Mouse (Mus musculus) kidney, embryonic 16.5 days (tissue): Measurements from ENCODE around the gene Atg4c. TPM values are rescaled to one million over a fixed set of nuclear protein-coding genes. Genes with fewer than 3 reads are reported as not detected.

Experiments
- ATAC-seq: fragments of 200-750 bp; cut with Nextera tagmentation; 2 replicates; pipeline ENCODE4 v1.8.0; 2017; ENCODE audit warnings: moderate TSS enrichment; ENCODE audit not compliant: low FRiP score, low TSS enrichment
- H3K27ac ChIP-seq: fragments of 300-500 bp; sonication (generic); 2 replicates; pipeline ENCODE4 v1.5.1; 2014; ENCODE audit warnings: low read length
- H3K27me3 ChIP-seq: fragments of 300-500 bp; sonication (generic); 2 replicates; pipeline ENCODE4 v1.6.1; 2014; ENCODE audit warnings: low read length, control low read depth, mixed read lengths; ENCODE audit not compliant: insufficient read depth
- H3K36me3 ChIP-seq: fragments of 300-500 bp; sonication (generic); 2 replicates; pipeline ENCODE4 v1.6.1; 2014; ENCODE audit warnings: low read length, control low read depth, mixed read lengths; ENCODE audit not compliant: insufficient read depth
- H3K4me1 ChIP-seq: fragments of 300-500 bp; sonication (generic); 2 replicates; pipeline ENCODE4 v1.6.1; 2014; ENCODE audit warnings: low read length, control low read depth, mixed read lengths; ENCODE audit not compliant: insufficient read depth
- H3K4me2 ChIP-seq: fragments of 300-500 bp; sonication (generic); replicated peaks from 2 replicates; pipeline ENCODE4 v1.6.1; 2014; ENCODE audit warnings: low read depth, low read length
- H3K4me3 ChIP-seq: fragments of 300-500 bp; sonication (generic); 2 replicates; pipeline ENCODE4 v1.5.1; 2014; ENCODE audit warnings: mild to moderate bottlenecking, low read length
- H3K9ac ChIP-seq: fragments of 300-500 bp; sonication (generic); replicated peaks from 2 replicates; pipeline ENCODE4 v1.6.1; 2014; ENCODE audit warnings: low read length
- H3K9me3 ChIP-seq: fragments of 300-500 bp; sonication (generic); 2 replicates; pipeline ENCODE4 v1.6.1; 2016; ENCODE audit warnings: low read length, control low read depth
- WGBS: fragments of 180-500 bp; shearing (Covaris S2); extraction: QIAGEN DNeasy Blood & Tissue Kit; methylation state at CpG from one replicate; pipeline ENCODE4 v1.1.7; 2014; 5-methylcytosine and 5-hydroxymethylcytosine counted together
- polyA plus RNA-seq: library from polyadenylated mRNA; unstranded; fragments of >200 nt; fragmentation: Nextera tagmentation; extraction: Ambion mirVana; gene quantifications from 2 replicates; pipeline ENCODE4 v1.2.1, GENCODE M21; 2015

The Atg4c gene
- polyA plus RNA-seq, 1 experiment from 2014 or later, result 16.3 TPM

- H3K9me3 ChIP-seq, result no peaks in the 10 kb centered on the region
- ATAC-seq, result no peak; the same call in 1 of the 2 replicates
- H3K36me3 ChIP-seq, result no peaks in the 10 kb centered on the region
- no peak overlapping the region for H3K4me3 ChIP-seq
- no peaks in the 10 kb centered on the region for H3K4me1 ChIP-seq
- H3K27ac ChIP-seq, result no peak overlapping the region
- 39% methylated on average over 4 of the region's 4 CpGs for WGBS
- no peak overlapping the region for H3K9ac ChIP-seq
- no peaks in the 10 kb centered on the region for H3K27me3 ChIP-seq
- no peak overlapping the region for H3K4me2 ChIP-seq
These were observed 9.1 kb upstream of the Atg4c start for GRCm38 (mm10) chr4:99184678-99185077.

DNA sequence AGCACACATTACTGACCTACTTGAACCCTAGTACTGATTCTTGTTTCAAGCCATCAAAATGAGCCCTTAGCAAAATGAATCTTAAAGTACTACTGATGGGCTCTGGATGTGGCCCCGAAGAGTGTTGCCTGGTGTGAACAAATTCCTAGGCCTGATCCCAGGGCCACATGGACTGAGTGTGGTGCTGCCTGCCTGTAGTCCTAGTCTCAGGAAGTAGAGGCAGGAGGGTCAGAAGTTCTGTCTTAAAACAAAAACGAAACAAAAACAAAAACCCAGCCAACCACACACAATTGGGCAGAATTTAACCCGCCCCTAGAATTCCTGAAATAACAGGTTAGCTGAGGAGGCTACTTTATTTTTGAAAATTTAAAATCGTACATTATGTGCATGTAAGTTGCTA is 8.4 kb upstream of the Atg4c start:
- WGBS, result 73% methylated on average over 4 of the region's 4 CpGs
- no peak for ATAC-seq
- H3K4me2 ChIP-seq, result no peak overlapping the region
- H3K9me3 ChIP-seq, result no peaks in the 10 kb centered on the region
- H3K4me3 ChIP-seq, result no peak overlapping the region
- H3K4me1 ChIP-seq, result no peaks in the 10 kb centered on the region
- no peaks in the 10 kb centered on the region for H3K36me3 ChIP-seq
- no peak overlapping the region for H3K9ac ChIP-seq
- H3K27me3 ChIP-seq, result no peaks in the 10 kb centered on the region
- H3K27ac ChIP-seq, result no peak overlapping the region

- 89% methylated on average over 11 of the region's 11 CpGs for WGBS
- Histone ChIP-seq H3K27ac (no peak overlapping the region), H3K4me2 (no peak overlapping the region)
These were observed 7.2 kb upstream of the Atg4c start for GRCm38 (mm10) chr4:99186412-99187125.

DNA sequence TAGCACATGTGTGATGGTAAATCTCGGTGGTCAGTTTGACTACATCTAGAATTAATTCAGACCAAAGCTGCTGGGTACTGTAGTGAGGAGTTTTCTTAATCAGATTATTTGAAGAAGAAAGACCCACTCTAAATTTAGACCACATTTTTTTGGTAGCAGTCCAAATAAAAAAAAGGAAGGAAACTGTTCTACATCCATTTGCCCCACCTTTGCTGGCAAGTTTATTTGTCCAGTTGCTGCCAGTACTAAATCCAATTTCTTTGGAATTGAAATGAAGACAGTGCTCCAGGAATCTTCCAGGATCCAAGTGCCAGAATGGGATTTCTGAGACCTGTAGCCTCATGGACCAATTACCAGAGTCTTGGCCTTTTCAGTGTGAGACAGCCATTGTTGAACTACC is 1.1 kb upstream of the Atg4c start:
- H3K27ac ChIP-seq, result no peak overlapping the region
- no peaks in the 10 kb centered on the region for H3K9me3 ChIP-seq
- no peak overlapping the region for H3K4me2 ChIP-seq
- H3K9ac ChIP-seq, result no peak overlapping the region
- H3K4me1 ChIP-seq, result peaks cover 11% of the 10 kb centered on the region
- no peaks in the 10 kb centered on the region for H3K36me3 ChIP-seq
- no peaks in the 10 kb centered on the region for H3K27me3 ChIP-seq
- WGBS, result 86% methylated on average over 1 of the region's 1 CpGs
- no peak for ATAC-seq
- no peak overlapping the region for H3K4me3 ChIP-seq

More at GRCm38 (mm10) chr4:99186412-99187125, 7.2 kb upstream of the Atg4c start:
- no peak for ATAC-seq
- no peaks in the 10 kb centered on the region for H3K9me3 ChIP-seq
- no peaks in the 10 kb centered on the region for H3K36me3 ChIP-seq
- H3K27me3 ChIP-seq, result no peaks in the 10 kb centered on the region
- H3K4me3 ChIP-seq, result no peak overlapping the region
- H3K9ac ChIP-seq, result no peak overlapping the region
- no peaks in the 10 kb centered on the region for H3K4me1 ChIP-seq

GRCm38 (mm10) chr4:99193214-99193613 is 520 bp upstream of the Atg4c start:
- 50% methylated on average over 6 of the region's 6 CpGs for WGBS
- ATAC-seq, result no peak
- Histone ChIP-seq H3K4me3 (peak overlapping the region; percentile 77; the same call in 1 of the 2 replicates), H3K9ac (no peak overlapping the region), H3K36me3 (no peaks in the 10 kb centered on the region), H3K4me1 (peaks cover 11% of the 10 kb centered on the region), H3K4me2 (peak overlapping the region; percentile 72), H3K27ac (no peak overlapping the region), H3K9me3 (no peaks in the 10 kb centered on the region), H3K27me3 (no peaks in the 10 kb centered on the region)

GRCm38 (mm10) chr4:99194826-99195225 is 1.1 kb downstream of the Atg4c start:
- Histone ChIP-seq H3K9ac (peak overlapping the region; percentile 93), H3K27ac (no peak overlapping the region), H3K27me3 (no peaks in the 10 kb centered on the region), H3K4me1 (peaks cover 14% of the 10 kb centered on the region), H3K4me2 (peak overlapping the region; percentile 72), H3K9me3 (no peaks in the 10 kb centered on the region), H3K4me3 (peak overlapping the region; percentile 77), H3K36me3 (no peaks in the 10 kb centered on the region)
- 26% methylated on average over 5 of the region's 5 CpGs for WGBS
- ATAC-seq, result no peak

- no peak for ATAC-seq
- Histone ChIP-seq H3K9me3 (no peaks in the 10 kb centered on the region), H3K27ac (no peak overlapping the region), H3K9ac (no peak overlapping the region), H3K4me2 (no peak overlapping the region), H3K27me3 (no peaks in the 10 kb centered on the region), H3K4me1 (peaks cover 11% of the 10 kb centered on the region; the same call in 1 of the 2 replicates), H3K36me3 (no peaks in the 10 kb centered on the region), H3K4me3 (no peak overlapping the region)
These were observed 5.0 kb downstream of the Atg4c start for GRCm38 (mm10) chr4:99198721-99199120.

DNA sequence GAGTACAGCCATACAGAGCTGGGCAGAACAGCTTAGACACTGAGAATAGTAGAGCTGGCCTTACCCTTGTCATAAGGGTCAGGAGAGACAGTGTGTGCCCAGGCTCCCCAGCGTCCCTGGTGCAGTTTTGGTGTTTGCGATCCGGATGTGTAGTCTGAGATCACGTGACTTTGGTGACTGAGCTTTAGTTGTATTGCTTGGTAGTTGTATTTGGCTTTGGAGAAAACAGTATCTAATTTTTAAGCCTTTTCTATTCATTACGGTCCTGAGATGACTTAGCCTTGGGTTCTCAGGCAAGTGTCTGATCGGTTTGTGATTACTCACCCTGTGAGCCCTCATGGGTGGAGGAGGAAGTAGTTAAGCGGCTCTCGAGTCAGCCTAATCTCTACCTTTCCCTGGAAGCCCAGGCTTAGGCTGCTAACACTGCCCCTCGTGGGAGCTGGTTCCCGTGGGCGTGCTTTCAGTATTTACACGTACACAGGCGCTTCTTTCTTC is 6.1 kb downstream of the Atg4c start:
- Histone ChIP-seq H3K4me2 (no peak overlapping the region), H3K27ac (no peak overlapping the region), H3K27me3 (no peaks in the 10 kb centered on the region), H3K36me3 (no peaks in the 10 kb centered on the region), H3K4me3 (no peak overlapping the region), H3K4me1 (peaks cover 8% of the 10 kb centered on the region; the same call in 1 of the 2 replicates), H3K9me3 (no peaks in the 10 kb centered on the region), H3K9ac (no peak overlapping the region)
- WGBS, result 53% methylated on average over 13 of the region's 13 CpGs
- no peak for ATAC-seq

GRCm38 (mm10) chr4:99200383-99201136 is 6.8 kb downstream of the Atg4c start:
- no peak overlapping the region for H3K27ac ChIP-seq
- H3K27me3 ChIP-seq, result no peaks in the 10 kb centered on the region
- no peaks in the 10 kb centered on the region for H3K36me3 ChIP-seq
- H3K4me3 ChIP-seq, result no peak overlapping the region
- H3K9me3 ChIP-seq, result no peaks in the 10 kb centered on the region
- H3K4me1 ChIP-seq, result peaks cover 5% of the 10 kb centered on the region; the same call in 1 of the 2 replicates
- no peak overlapping the region for H3K9ac ChIP-seq
- no peak for ATAC-seq
- no peak overlapping the region for H3K4me2 ChIP-seq
- 86% methylated on average over 7 of the region's 7 CpGs for WGBS

DNA sequence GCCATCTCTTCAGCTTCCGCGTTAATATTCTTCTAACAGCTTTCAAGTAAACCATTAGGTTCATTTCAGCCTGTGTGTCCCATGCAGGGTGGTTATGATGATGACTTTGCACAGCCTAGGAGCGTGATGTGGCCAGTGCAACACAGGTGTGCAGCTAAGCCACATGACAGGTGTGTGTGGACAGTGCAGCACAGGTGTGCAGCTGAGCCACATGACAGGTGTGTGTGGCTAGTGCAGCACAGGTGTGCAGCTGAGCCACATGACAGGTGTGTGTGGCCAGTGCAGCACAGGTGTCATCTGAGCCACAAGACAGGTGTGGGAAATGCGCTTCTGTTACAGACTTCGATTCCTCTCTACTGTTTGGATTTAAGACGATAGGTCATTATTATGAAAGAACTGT is 12.0 kb downstream of the Atg4c start:
- Histone ChIP-seq H3K27me3 (no peaks in the 10 kb centered on the region), H3K4me2 (no peak overlapping the region), H3K4me3 (no peak overlapping the region), H3K4me1 (no peaks in the 10 kb centered on the region), H3K9me3 (no peaks in the 10 kb centered on the region), H3K27ac (no peak overlapping the region), H3K36me3 (no peaks in the 10 kb centered on the region), H3K9ac (no peak overlapping the region)
- WGBS, result 88% methylated on average over 6 of the region's 6 CpGs
- no peak for ATAC-seq
